In genomic region chr5:140735297-140735696, GRCm38 (mm10) we compare ENCODE assay signal across 8 mouse cellular contexts. TPM values are rescaled to one million over a fixed set of nuclear protein-coding genes. Genes with fewer than 3 reads are reported as not detected.
DNase-seq lines count a peak whose midpoint lies in the region; ATAC-seq and TF ChIP-seq lines count a peak whose summit lies in the region.

No protein-coding gene starts in this region.

- TF ChIP-seq CTCF in lung, adult 2 months (IDR thresholded peaks at IDR 0.05; ENCODE audit: insufficient read depth, low read length): no peak

- H3K4me1 ChIP-seq in embryonic facial prominence, embryonic 11.5 days (ENCODE audit: control insufficient read depth, insufficient read depth, low read length): peaks cover 3% of the 10 kb centered on the region; the same call in 1 of the 2 replicates
- no peaks in the 10 kb centered on the region; the same call in 1 of the 2 replicates for H3K4me1 ChIP-seq in hindbrain, embryonic 14.5 days (replicated peaks; ENCODE audit: control insufficient read depth, insufficient read depth, low read length)
- peaks cover 7% of the 10 kb centered on the region for H3K4me1 ChIP-seq in lung, adult 2 months (ENCODE audit: control insufficient read depth, insufficient read depth, low read length)
- 0 out of 2 replicates have a peak, but pooled peaks cover 5% of the 10 kb centered on the region for H3K4me1 ChIP-seq in neural tube, embryonic 11.5 days (ENCODE audit: control insufficient read depth, insufficient read depth, low read length)

- H3K9me3 ChIP-seq in embryonic facial prominence, embryonic 11.5 days (replicated peaks; ENCODE audit: control insufficient read depth, low read length): no peaks in the 10 kb centered on the region
- no peaks in the 10 kb centered on the region for H3K9me3 ChIP-seq in hindbrain, embryonic 14.5 days (ENCODE audit: control insufficient read depth, low read length)
- no peaks in the 10 kb centered on the region for H3K9me3 ChIP-seq in neural tube, embryonic 11.5 days (ENCODE audit: control insufficient read depth, low read length)

- H3K4me3 ChIP-seq in embryonic facial prominence, embryonic 11.5 days (ENCODE audit: low read depth, low read length): peak overlapping the region; percentile 26
- H3K4me3 ChIP-seq in hindbrain, embryonic 14.5 days (replicated peaks; ENCODE audit: low read length): peak overlapping the region; percentile 22
- peak overlapping the region; percentile 41 for H3K4me3 ChIP-seq in lung, adult 2 months (replicated peaks; ENCODE audit: extremely low read depth, low read depth, low read length)
- peak overlapping the region; percentile 25; the same call in 1 of the 2 replicates for H3K4me3 ChIP-seq in neural tube, embryonic 11.5 days (ENCODE audit: low read depth, low read length)

- under 1% methylated on average over 22 of the region's 22 CpGs for WGBS in embryonic facial prominence, embryonic 11.5 days
- WGBS in hindbrain, embryonic 14.5 days: 2% methylated on average over 21 of the region's 22 CpGs
- WGBS in lung, adult 2 months: 2% methylated on average over 22 of the region's 22 CpGs
- WGBS in neural tube, embryonic 11.5 days: under 1% methylated on average over 20 of the region's 22 CpGs

- H3K27me3 ChIP-seq in embryonic facial prominence, embryonic 11.5 days (ENCODE audit: control insufficient read depth, insufficient read depth, low read length): peaks cover 9% of the 10 kb centered on the region
- peaks cover 23% of the 10 kb centered on the region for H3K27me3 ChIP-seq in hindbrain, embryonic 14.5 days (ENCODE audit: control insufficient read depth, insufficient read depth, low read length)
- peaks cover 14% of the 10 kb centered on the region for H3K27me3 ChIP-seq in neural tube, embryonic 11.5 days (ENCODE audit: control insufficient read depth, insufficient read depth, low read length)

- TF ChIP-seq POLR2A in lung, adult 2 months (IDR thresholded peaks at IDR 0.05; ENCODE audit: borderline replicate concordance, extremely low read depth, low read depth, low read length): no peak

- H3K27ac ChIP-seq in embryonic facial prominence, embryonic 11.5 days (replicated peaks; ENCODE audit: low read depth, low read length): no peak overlapping the region
- H3K27ac ChIP-seq in hindbrain, embryonic 14.5 days: no peak overlapping the region
- H3K27ac ChIP-seq in neural tube, embryonic 11.5 days (ENCODE audit: low read depth, low read length): no peak overlapping the region

- peak; percentile 42 for DNase-seq in spleen, adult 12 weeks (ENCODE audit: low spot score)
- no peak for DNase-seq in spleen, postnatal 14 days (ENCODE audit: low spot score in 2 of 2)
- peak; percentile 47 for DNase-seq in embryonic facial prominence, embryonic 11.5 days (ENCODE audit: low spot score)
- peak; percentile 46 for DNase-seq in hindbrain, embryonic 14.5 days (ENCODE audit: low spot score)
- peak; percentile 38 for DNase-seq in lung, adult 2 months
- DNase-seq in neural tube, embryonic 11.5 days (ENCODE audit: low spot score): peak; percentile 32
- no peak for DNase-seq in frontal cortex, postnatal 14 days (ENCODE audit: low spot score in 2 of 2)
- DNase-seq in right cerebral cortex, postnatal 14 days: no peak

- peak overlapping the region; percentile 54 for H3K4me2 ChIP-seq in embryonic facial prominence, embryonic 11.5 days (ENCODE audit: low read depth, low read length)
- H3K4me2 ChIP-seq in hindbrain, embryonic 14.5 days (replicated peaks): peak overlapping the region; percentile 52
- peak overlapping the region; percentile 45 for H3K4me2 ChIP-seq in neural tube, embryonic 11.5 days (ENCODE audit: low read depth)

- no peak overlapping the region; the same call in 1 of the 2 replicates for H3K9ac ChIP-seq in embryonic facial prominence, embryonic 11.5 days (replicated peaks; ENCODE audit: low read length)
- H3K9ac ChIP-seq in hindbrain, embryonic 14.5 days: no peak overlapping the region
- H3K9ac ChIP-seq in neural tube, embryonic 11.5 days (ENCODE audit: low read length): peak overlapping the region; percentile 22; the same call in 1 of the 2 replicates

- ATAC-seq in embryonic facial prominence, embryonic 11.5 days (replicated peaks; ENCODE audit: insufficient number of reproducible peaks, low FRiP score, low TSS enrichment, low read depth): no peak
- ATAC-seq in hindbrain, embryonic 14.5 days (ENCODE audit: low FRiP score): 0 out of 2 replicates have a peak, but pooled peaks have one; percentile 24
- ATAC-seq in neural tube, embryonic 11.5 days (ENCODE audit: insufficient read depth, low FRiP score, low TSS enrichment): no peak

- H3K36me3 ChIP-seq in embryonic facial prominence, embryonic 11.5 days (replicated peaks; ENCODE audit: control insufficient read depth, insufficient read depth, low read depth, low read length): no peaks in the 10 kb centered on the region
- no peaks in the 10 kb centered on the region for H3K36me3 ChIP-seq in hindbrain, embryonic 14.5 days (replicated peaks; ENCODE audit: control insufficient read depth, insufficient read depth)
- H3K36me3 ChIP-seq in neural tube, embryonic 11.5 days (ENCODE audit: control insufficient read depth, insufficient read depth, low read length): no peaks in the 10 kb centered on the region

RNA-seq across cellular contexts. Expression of gene Amz1, which starts 11.4 kb away (rescaled TPM):
- polyA plus RNA-seq in embryonic facial prominence, embryonic 11.5 days (2014; fragmentation: Nextera tagmentation; extraction: Ambion mirVana): 0.61 and 0.76 TPM in 2 replicates
- 3.7 and 3.9 TPM in 2 replicates for polyA plus RNA-seq in hindbrain, embryonic 14.5 days (2014; fragmentation: Nextera tagmentation; extraction: Ambion mirVana)
- polyA plus RNA-seq in lung, adult 2 months (2012; rRNA removed): 13.3 and 14.8 TPM in 2 replicates
- polyA plus RNA-seq in neural tube, embryonic 11.5 days (2014; fragmentation: Nextera tagmentation; extraction: Ambion mirVana): 0.38 and 0.69 TPM in 2 replicates

RNA-seq across cellular contexts. Expression of gene Brat1, which starts 30.5 kb away (rescaled TPM):
- 8.8 and 10.3 TPM in 2 replicates for polyA plus RNA-seq in embryonic facial prominence, embryonic 11.5 days (2014; fragmentation: Nextera tagmentation; extraction: Ambion mirVana)
- 19.1 and 19.8 TPM in 2 replicates for polyA plus RNA-seq in hindbrain, embryonic 14.5 days (2014; fragmentation: Nextera tagmentation; extraction: Ambion mirVana)
- 31.6 and 31.7 TPM in 2 replicates for polyA plus RNA-seq in lung, adult 2 months (2012; rRNA removed)
- polyA plus RNA-seq in neural tube, embryonic 11.5 days (2014; fragmentation: Nextera tagmentation; extraction: Ambion mirVana): 15.1 and 15.9 TPM in 2 replicates

RNA-seq across cellular contexts. Expression of gene Iqce, which starts 33.1 kb away (rescaled TPM):
- 13.5 and 16.5 TPM in 2 replicates for polyA plus RNA-seq in embryonic facial prominence, embryonic 11.5 days (2014; fragmentation: Nextera tagmentation; extraction: Ambion mirVana)
- polyA plus RNA-seq in hindbrain, embryonic 14.5 days (2014; fragmentation: Nextera tagmentation; extraction: Ambion mirVana): 20.3 and 22.5 TPM in 2 replicates
- polyA plus RNA-seq in lung, adult 2 months (2012; rRNA removed): 17.2 and 21.8 TPM in 2 replicates
- polyA plus RNA-seq in neural tube, embryonic 11.5 days (2014; fragmentation: Nextera tagmentation; extraction: Ambion mirVana): 18.3 and 18.4 TPM in 2 replicates

Comparison
In these comparisons a context has a peak if more than half of its experiments do, and no peak if none do; other contexts are left out.
1. DNase-seq: peak in spleen, adult 12 weeks (single experiment), embryonic facial prominence, embryonic 11.5 days (single experiment), hindbrain, embryonic 14.5 days (single experiment), lung, adult 2 months (single experiment) and neural tube, embryonic 11.5 days (single experiment); none in spleen, postnatal 14 days (0 of 2), frontal cortex, postnatal 14 days (0 of 2) and right cerebral cortex, postnatal 14 days (single experiment).
2. Peak in every context shown above with its lines, with median percentiles within 50 percentile points of each other: H3K4me2 ChIP-seq and H3K4me3 ChIP-seq.